Mouse (Mus musculus) CH12.LX (cell line): Measurements from ENCODE around the gene Sh2d4b. TPM values are rescaled to one million over a fixed set of nuclear protein-coding genes. Genes with fewer than 3 reads are reported as not detected.

Source experiments
- DNase-seq: peaks from one replicate; pipeline ENCODE4 v3.0.0-alpha.2; 2013; ENCODE audit errors: extremely low read depth
- H3K27ac ChIP-seq: 2 replicates; pipeline ENCODE4 v1.5.1; 2012; ENCODE audit warnings: low read depth, mild to moderate bottlenecking, control low read depth, moderate library complexity; ENCODE audit not compliant: insufficient read depth
- H3K27me3 ChIP-seq: replicated peaks from 2 replicates; pipeline ENCODE3; 2012; ENCODE audit warnings: inconsistent platforms
- H3K36me3 ChIP-seq, 2 experiments: replicated peaks in 1 of 2; 2 replicates each; pipeline versions ENCODE3 to v1.6.1; 2012; ENCODE audit warnings: inconsistent platforms in 1 of 2, low read length in 1 of 2, mild to moderate bottlenecking in 1 of 2, mixed read lengths in 1 of 2, moderate library complexity in 1 of 2; ENCODE audit not compliant: control insufficient read depth in 1 of 2, insufficient read depth in 1 of 2
- H3K4me1 ChIP-seq, 2 experiments: 2 replicates each; pipeline ENCODE4 v1.6.1; 2012; ENCODE audit warnings: inconsistent platforms in 1 of 2, moderate library complexity in 1 of 2; ENCODE audit not compliant: insufficient read depth in 2 of 2, control insufficient read depth in 1 of 2
- H3K4me2 ChIP-seq: 2 replicates; pipeline ENCODE4 v1.6.1; 2012; ENCODE audit warnings: low read depth, mild to moderate bottlenecking, control low read depth; ENCODE audit not compliant: poor library complexity, insufficient read depth, severe bottlenecking
- H3K4me3 ChIP-seq, 3 experiments: fragments of 150-350 bp in 1 of 3; sonication (generic) in 1 of 3; replicated peaks in 1 of 3; 2 replicates each; pipeline versions ENCODE3 to v1.5.1; 2011 to 2012; ENCODE audit warnings: low read depth in 2 of 3, low read length in 2 of 3, mild to moderate bottlenecking in 2 of 3, moderate library complexity in 2 of 3, control low read depth in 1 of 3, improper control_type of control experiment in 1 of 3, inconsistent platforms in 1 of 3, mixed read lengths in 1 of 3; ENCODE audit not compliant: poor library complexity in 1 of 3
- H3K79me2 ChIP-seq: replicated peaks from 2 replicates; pipeline ENCODE4 v1.6.1; 2012; ENCODE audit warnings: mild to moderate bottlenecking, moderate library complexity; ENCODE audit not compliant: control insufficient read depth, poor library complexity, insufficient read depth, severe bottlenecking; ENCODE audit errors: extremely low read depth
- H3K9ac ChIP-seq: 2 replicates; pipeline ENCODE4 v1.6.1; 2012; ENCODE audit warnings: low read depth, mild to moderate bottlenecking, control low read depth, moderate library complexity; ENCODE audit not compliant: insufficient read depth
- H3K9me3 ChIP-seq: replicated peaks from 2 replicates; pipeline ENCODE3; 2012; ENCODE audit warnings: low read length, inconsistent platforms, mixed read lengths
- BHLHE40 ChIP-seq: IDR thresholded peaks from 2 replicates; pipeline ENCODE4 v1.6.1; 2011; ENCODE audit warnings: mild to moderate bottlenecking, low read depth, low read length, improper control_type of control experiment
- CHD1 ChIP-seq: IDR thresholded peaks from 2 replicates; pipeline ENCODE4 v1.6.1; 2012; ENCODE audit warnings: low read depth, low read length, improper control_type of control experiment, inconsistent platforms
- CHD2 ChIP-seq: IDR thresholded peaks from 2 replicates; pipeline ENCODE4 v1.6.1; 2011; ENCODE audit warnings: low read length, improper control_type of control experiment
- CTCF ChIP-seq, 2 experiments: IDR thresholded peaks in 1 of 2; conservative IDR thresholded peaks in 1 of 2; 2 replicates each; pipeline ENCODE4 v1.5.1; 2011 to 2012; ENCODE audit warnings: low read depth in 2 of 2, low read length in 2 of 2, improper control_type of control experiment in 1 of 2, inconsistent platforms in 1 of 2, mild to moderate bottlenecking in 1 of 2, moderate library complexity in 1 of 2
- E2F4 ChIP-seq: IDR thresholded peaks from 2 replicates; pipeline ENCODE4 v1.6.1; 2011; ENCODE audit warnings: low read depth, low read length, improper control_type of control experiment; ENCODE audit not compliant: insufficient replicate concordance
- ETS1 ChIP-seq: conservative IDR thresholded peaks from 2 replicates; pipeline ENCODE4 v1.6.1; 2012; ENCODE audit warnings: low read depth, mild to moderate bottlenecking, inconsistent platforms, low read length, improper control_type of control experiment, moderate library complexity
- HCFC1 ChIP-seq: IDR thresholded peaks from 2 replicates; pipeline ENCODE4 v1.6.1; 2012; ENCODE audit warnings: low read depth, mild to moderate bottlenecking, inconsistent platforms, low read length, improper control_type of control experiment
- JUND ChIP-seq: conservative IDR thresholded peaks from 2 replicates; pipeline ENCODE4 v1.6.1; 2011; ENCODE audit warnings: low read depth, low read length, improper control_type of control experiment
- KAT2A ChIP-seq: IDR thresholded peaks from 2 replicates; pipeline ENCODE4 v1.6.1; 2012; ENCODE audit warnings: low read length, improper control_type of control experiment, inconsistent platforms; ENCODE audit not compliant: insufficient replicate concordance
- MAFK ChIP-seq: IDR thresholded peaks from 2 replicates; pipeline ENCODE4 v1.6.1; 2011; ENCODE audit warnings: low read length, improper control_type of control experiment; ENCODE audit not compliant: insufficient replicate concordance
- MAZ ChIP-seq: IDR thresholded peaks from 2 replicates; pipeline ENCODE4 v1.6.1; 2012; ENCODE audit warnings: low read depth, mild to moderate bottlenecking, inconsistent platforms, low read length, improper control_type of control experiment, moderate library complexity
- MXI1 ChIP-seq: IDR thresholded peaks from 2 replicates; pipeline ENCODE4 v1.6.1; 2011; ENCODE audit warnings: mild to moderate bottlenecking, low read depth, low read length, improper control_type of control experiment
- MYC ChIP-seq: IDR thresholded peaks from 2 replicates; pipeline ENCODE4 v1.6.1; 2011; ENCODE audit warnings: low read depth, mild to moderate bottlenecking, improper control_type of control experiment, low read length
- NELFE ChIP-seq: IDR thresholded peaks from 2 replicates; pipeline ENCODE4 v1.6.1; 2011; ENCODE audit warnings: low read depth, low read length, improper control_type of control experiment
- NRF1 ChIP-seq: IDR thresholded peaks from 2 replicates; pipeline ENCODE4 v1.6.1; 2014; ENCODE audit warnings: low read depth, mild to moderate bottlenecking, inconsistent platforms, low read length, improper control_type of control experiment, moderate library complexity
- PAX5 ChIP-seq: IDR thresholded peaks from 2 replicates; pipeline ENCODE4 v1.6.1; 2012; ENCODE audit warnings: low read length, inconsistent platforms, mixed read lengths
- RAD21 ChIP-seq: IDR thresholded peaks from 2 replicates; pipeline ENCODE4 v1.6.1; 2011; ENCODE audit warnings: low read depth, mild to moderate bottlenecking, low read length, improper control_type of control experiment, moderate library complexity
- RCOR1 ChIP-seq: conservative IDR thresholded peaks from 2 replicates; pipeline ENCODE4 v1.6.1; 2012; ENCODE audit warnings: low read depth, mild to moderate bottlenecking, inconsistent platforms, low read length, improper control_type of control experiment
- SMC3 ChIP-seq: IDR thresholded peaks from 2 replicates; pipeline ENCODE4 v1.6.1; 2011; ENCODE audit warnings: low read depth, low read length, improper control_type of control experiment
- TBP ChIP-seq: conservative IDR thresholded peaks from 2 replicates; pipeline ENCODE4 v1.6.1; 2011; ENCODE audit warnings: low read depth, low read length, improper control_type of control experiment
- UBTF ChIP-seq: IDR thresholded peaks from 2 replicates; pipeline ENCODE4 v1.6.1; 2012; ENCODE audit warnings: low read depth, mild to moderate bottlenecking, inconsistent platforms, low read length, improper control_type of control experiment, moderate library complexity
- USF1 ChIP-seq: IDR thresholded peaks from 2 replicates; pipeline ENCODE4 v1.6.1; 2014; ENCODE audit warnings: low read depth, mild to moderate bottlenecking, inconsistent platforms, low read length, improper control_type of control experiment
- ZC3H11A ChIP-seq: IDR thresholded peaks from 2 replicates; pipeline ENCODE4 v1.6.1; 2012; ENCODE audit warnings: low read depth, mild to moderate bottlenecking, inconsistent platforms, low read length, improper control_type of control experiment
- ZKSCAN1 ChIP-seq: IDR thresholded peaks from 2 replicates; pipeline ENCODE4 v1.6.1; 2012; ENCODE audit warnings: low read depth, inconsistent platforms, low read length, improper control_type of control experiment, borderline replicate concordance
- dilution Hi-C: fragments of 300-500 bp; cut with MboI; formaldehyde crosslinking; loops from 2 replicates; pipeline ENCODE4 v1.14.3; 2020; ENCODE audit warnings: low sequenced_read_pairs; ENCODE audit not compliant: extremely low pct_unique_long_range_greater_than_20kb, extremely low pct_ligation_motif_present
- in situ Hi-C: fragments of 300-500 bp; cut with MboI; formaldehyde crosslinking; loops from 3 replicates; pipeline ENCODE4 v1.14.3; 2019; ENCODE audit warnings: low sequenced_read_pairs, low pct_ligation_motif_present, low pct_unique_long_range_greater_than_20kb, mixed read lengths
- polyA plus RNA-seq: library from polyadenylated mRNA; unstranded; fragments of >175 nt; gene quantifications from 2 replicates; pipeline ENCODE4 v1.2.1, GENCODE M21; 2012; ENCODE audit warnings: low read depth; ENCODE audit not compliant: insufficient read length
- total RNA-seq, 2 experiments: library from RNA; depleted of rRNA; stranded (reverse); fragments of 300-350 nt in 1 of 2; fragments of >200 nt in 1 of 2; gene quantifications; 2 replicates each; pipeline ENCODE4 v1.2.3; 2012 to 2014

Sh2d4b gene
- total and polyA plus RNA-seq, 3 experiments, result 0.04 to 0.17 TPM; not detected in 1

DNA sequence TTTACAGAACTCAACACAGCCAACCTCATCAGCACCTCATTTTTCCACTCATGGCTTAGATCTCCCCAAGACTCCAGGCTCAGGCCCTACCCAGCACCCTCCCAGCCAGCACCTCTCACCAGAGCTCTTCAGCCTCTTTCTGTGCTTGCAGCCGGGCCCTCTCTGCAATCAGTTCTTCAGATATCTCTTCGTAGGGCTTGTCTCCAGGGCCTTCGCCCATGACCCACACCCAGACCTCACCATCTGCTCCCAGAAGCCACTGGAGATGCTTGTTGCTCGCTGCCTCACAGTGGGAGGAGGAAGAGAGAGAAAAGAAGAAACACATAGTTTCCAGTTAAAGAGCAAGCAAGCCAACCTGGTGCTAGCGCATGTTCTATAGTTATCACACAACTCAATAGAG is 19.1 kb downstream of the Sh2d4b start:
- no peak overlapping the region for H3K9ac ChIP-seq
- in situ Hi-C loops, result no loop called here
- H3K9me3 ChIP-seq, result no peaks in the 10 kb centered on the region
- TF ChIP-seq USF1 (no peak), RAD21 (no peak), CHD1 (no peak), JUND (no peak), TBP (no peak), MXI1 (no peak), CTCF (conservative IDR thresholded peaks at IDR 0.05 in 1 of 2, IDR thresholded peaks at IDR 0.05 in 1 of 2; ENCODE audit: low read depth in 2 of 2, low read length in 2 of 2) (no peak), MAFK (no peak), MYC (no peak), RCOR1 (no peak), KAT2A (no peak), NELFE (no peak), ZC3H11A (no peak), SMC3 (no peak), BHLHE40 (no peak), E2F4 (no peak), UBTF (no peak), PAX5 (no peak), NRF1 (no peak), MAZ (no peak)
- H3K36me3 ChIP-seq, result no peaks in the 10 kb centered on the region
- no peak overlapping the region for H3K4me3 ChIP-seq
- H3K4me2 ChIP-seq, result no peak overlapping the region
- H3K27me3 ChIP-seq, result no peaks in the 10 kb centered on the region
- H3K79me2 ChIP-seq, result no peaks in the 10 kb centered on the region
- no peaks in the 10 kb centered on the region for H3K4me1 ChIP-seq
- no peak for DNase-seq
- dilution Hi-C loops, result no loop called here
- no peak overlapping the region for H3K27ac ChIP-seq

DNA sequence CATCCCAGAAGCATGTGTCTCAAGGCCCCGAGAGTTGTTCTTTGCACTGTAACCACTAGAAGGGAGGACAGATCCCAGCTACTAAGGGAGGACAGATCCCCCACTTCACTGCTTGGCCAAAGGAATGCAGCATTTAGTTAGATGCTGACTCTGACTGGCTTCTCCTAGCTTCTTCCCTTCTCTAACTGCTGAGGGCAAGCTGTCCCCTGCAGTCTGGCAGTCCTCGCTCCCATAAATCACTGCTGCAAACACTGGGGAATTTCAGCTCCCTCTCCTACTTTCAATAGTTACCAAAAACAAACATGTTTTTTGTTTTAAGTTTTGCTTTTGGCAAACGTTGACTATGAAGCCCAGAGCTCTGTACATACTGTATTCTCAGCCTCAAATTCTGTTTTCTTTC is 22.5 kb downstream of the Sh2d4b start:
- dilution Hi-C loops, result no loop called here

More for the DNA sequence above, 22.5 kb downstream of the Sh2d4b start:
- Histone ChIP-seq H3K4me2 (no peak overlapping the region), H3K4me1 (no peaks in the 10 kb centered on the region), H3K9me3 (no peaks in the 10 kb centered on the region), H3K9ac (no peak overlapping the region), H3K27me3 (no peaks in the 10 kb centered on the region), H3K27ac (no peak overlapping the region), H3K79me2 (no peaks in the 10 kb centered on the region), H3K36me3 (no peaks in the 10 kb centered on the region), H3K4me3 (no peak overlapping the region)
- in situ Hi-C loops, result no loop called here
- no peak for DNase-seq
- no peak for TF ChIP-seq ETS1
- no peak for TF ChIP-seq CHD1
- TF ChIP-seq NRF1, result no peak
- no peak for TF ChIP-seq RCOR1
- no peak for TF ChIP-seq CHD2
- TF ChIP-seq HCFC1, result no peak
- no peak for TF ChIP-seq SMC3
- no peak for TF ChIP-seq ZKSCAN1
